Mouse (Mus musculus): ENCODE results near the gene Rtn4rl1.
"Not testable (repeated sequence)": the region's sequence is repeated elsewhere in the genome, so short reads cannot be mapped to it uniquely, and the experiment has no call there.

The Rtn4rl1 gene

GRCm38 (mm10) chr11:75166193-75166842, 27.3 kb upstream of the Rtn4rl1 start:
- DNase-seq: no peak

GRCm38 (mm10) chr11:75166861-75167642, 26.5 kb upstream of the Rtn4rl1 start:
- DNase-seq: no peak

GRCm38 (mm10) chr11:75167643-75168589, 25.7 kb upstream of the Rtn4rl1 start:
- no peak for DNase-seq

- DNase-seq: peak; percentile 73 to 82
These were observed 24.8 kb upstream of the Rtn4rl1 start for GRCm38 (mm10) chr11:75168590-75169361.

GRCm38 (mm10) chr11:75169405-75170080, 24.0 kb upstream of the Rtn4rl1 start, which contains the start of gene Hic1:
TSS of gene Hic1 (minus strand) at chr11:75169519.
- no peak for DNase-seq

GRCm38 (mm10) chr11:75170136-75170751, 23.3 kb upstream of the Rtn4rl1 start:
- peak; percentile 96 to 99 for DNase-seq

GRCm38 (mm10) chr11:75171186-75171865, 22.3 kb upstream of the Rtn4rl1 start:
- DNase-seq: no peak

- DNase-seq: no peak
These were observed 21.2 kb upstream of the Rtn4rl1 start for GRCm38 (mm10) chr11:75172151-75173094.

- peak; percentile 87 to 89 for DNase-seq
These were observed 20.3 kb upstream of the Rtn4rl1 start for GRCm38 (mm10) chr11:75173095-75173798.

GRCm38 (mm10) chr11:75173799-75174165, 19.8 kb upstream of the Rtn4rl1 start:
- no peak for DNase-seq

- DNase-seq: not testable (repeated sequence)
These were observed 19.0 kb upstream of the Rtn4rl1 start for GRCm38 (mm10) chr11:75174574-75174973.

- no peak for DNase-seq
These were observed 15.6 kb upstream of the Rtn4rl1 start for GRCm38 (mm10) chr11:75178011-75178410.

- peak; percentile 88 to 89 for DNase-seq
These were observed 14.8 kb upstream of the Rtn4rl1 start, which contains the start of gene Ovca2 for GRCm38 (mm10) chr11:75178672-75179208. TSS of gene Ovca2 (minus strand) at chr11:75178835.

- no peak for DNase-seq
These were observed 9.5 kb upstream of the Rtn4rl1 start for GRCm38 (mm10) chr11:75183917-75184570.

GRCm38 (mm10) chr11:75184573-75184972, 9.0 kb upstream of the Rtn4rl1 start:
- DNase-seq: no peak

GRCm38 (mm10) chr11:75184986-75185385, 8.6 kb upstream of the Rtn4rl1 start:
- no peak for DNase-seq

- DNase-seq: no peak
These were observed 3.7 kb upstream of the Rtn4rl1 start for GRCm38 (mm10) chr11:75189713-75190370.

Data from cerebellum, postnatal 36 days (tissue).